Mouse (Mus musculus) cerebellum, adult 11-12 months (tissue): ENCODE results near the gene Sar1a.

ENCODE experiments used
- DNase-seq: peaks from one replicate; pipeline ENCODE4 v3.0.0; 2022

Sar1a gene

DNA sequence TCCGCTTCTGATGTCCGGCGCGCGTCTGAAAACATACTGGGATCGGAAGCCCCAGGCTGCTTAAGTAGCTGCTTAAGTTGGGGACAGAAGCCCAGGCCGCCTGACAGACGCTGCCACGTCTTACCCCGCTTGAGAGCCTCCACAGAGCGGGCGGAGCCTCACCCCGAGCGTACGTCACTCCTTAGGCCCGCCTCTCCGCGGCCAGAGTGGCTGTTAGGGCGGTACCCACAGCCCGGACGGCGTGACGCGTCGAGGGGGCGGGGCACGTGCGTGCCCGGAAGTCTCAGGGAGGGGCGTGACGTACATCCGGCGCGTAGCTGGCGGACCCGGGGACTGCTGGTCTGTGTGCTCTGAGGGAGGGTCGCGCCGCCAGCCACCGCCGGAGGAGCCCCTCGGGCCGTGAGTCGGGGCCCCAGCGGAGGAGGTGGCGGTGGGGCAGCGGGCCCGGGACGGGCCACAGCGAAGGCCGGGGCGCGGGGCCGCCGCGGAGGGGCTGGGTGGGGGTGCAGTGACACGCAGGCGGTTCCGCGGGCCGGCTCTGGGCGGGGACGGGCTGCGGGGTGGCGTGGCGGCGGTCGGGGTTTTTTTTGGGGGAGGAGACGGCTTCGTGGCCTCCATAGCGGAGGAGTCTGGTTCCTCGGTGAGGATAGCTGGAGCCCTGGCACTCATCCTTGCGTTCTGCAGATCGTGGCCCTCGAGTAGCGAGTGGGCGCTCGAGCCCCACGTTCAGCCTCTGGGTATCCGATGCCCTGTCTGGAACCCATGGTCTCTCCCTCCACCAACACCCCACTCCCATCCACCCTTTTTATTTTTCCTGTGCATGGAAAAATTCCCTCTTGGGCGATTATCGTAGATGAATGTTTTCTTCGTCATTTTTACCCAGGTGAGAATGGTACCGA is at the start of gene Sar1a:
Sar1a (plus strand) TSS at position 285 of the 899 bp plus-strand sequence.
- peak; percentile 98 for DNase-seq

DNA sequence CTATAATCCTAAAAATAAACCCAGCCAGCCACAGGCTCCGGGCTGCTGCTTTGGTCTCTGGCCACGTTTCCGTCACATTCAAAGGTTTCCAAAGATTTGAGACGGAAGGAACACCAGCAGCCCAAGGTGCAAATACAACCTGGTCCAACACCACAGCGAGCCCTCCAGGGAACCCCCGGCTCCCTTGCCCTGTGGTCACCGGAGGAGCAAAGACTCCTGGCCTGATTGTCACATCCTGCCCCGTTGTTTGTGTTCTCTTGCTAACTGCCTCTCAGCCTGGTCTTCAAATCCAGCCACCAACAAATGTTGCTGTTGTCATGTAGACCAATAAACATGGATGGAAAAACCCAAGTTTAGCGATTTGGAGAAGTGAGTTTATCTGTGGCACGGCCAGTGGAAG is 47.7 kb upstream of the Sar1a start:
- DNase-seq = no peak

DNA sequence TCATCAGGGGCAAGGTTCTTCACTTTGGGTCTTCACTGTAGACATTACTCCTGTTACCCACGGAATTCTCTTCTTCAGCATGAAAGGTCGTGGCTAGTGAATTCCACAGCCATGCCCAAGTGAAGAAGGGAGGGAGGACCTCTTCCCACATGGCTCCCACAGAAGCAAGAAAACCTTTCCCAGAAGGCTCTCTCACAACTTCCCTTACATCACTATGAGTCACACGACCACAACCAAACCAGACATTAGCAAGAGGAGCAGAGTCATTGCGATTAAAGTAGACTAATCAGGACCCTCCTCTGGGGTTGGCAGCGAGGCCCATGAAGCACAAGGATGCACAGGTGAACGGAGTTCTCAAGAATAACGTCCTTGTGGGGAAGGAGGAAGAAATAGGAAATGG is 43.0 kb upstream of the Sar1a start:
- DNase-seq = no peak

DNA sequence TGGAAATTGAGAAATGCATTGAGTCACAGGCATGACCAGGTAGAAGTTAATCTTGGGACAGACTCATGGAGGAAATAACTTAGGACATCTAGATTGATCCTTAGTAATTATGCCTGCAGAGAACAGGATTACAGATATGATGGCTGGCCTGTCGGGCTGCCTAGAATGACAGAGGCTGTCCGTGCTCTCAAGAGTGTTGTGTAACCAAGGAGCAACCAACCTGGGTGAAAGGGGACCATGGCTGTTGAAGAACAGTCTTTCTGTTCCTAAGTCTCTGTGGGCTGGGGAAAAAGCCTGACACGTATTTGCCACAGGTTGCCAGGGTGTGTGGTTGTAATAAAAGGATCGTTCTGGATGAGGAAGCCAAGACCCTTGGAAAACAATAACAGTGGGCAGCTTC is 39.7 kb upstream of the Sar1a start:
- no peak for DNase-seq

DNA sequence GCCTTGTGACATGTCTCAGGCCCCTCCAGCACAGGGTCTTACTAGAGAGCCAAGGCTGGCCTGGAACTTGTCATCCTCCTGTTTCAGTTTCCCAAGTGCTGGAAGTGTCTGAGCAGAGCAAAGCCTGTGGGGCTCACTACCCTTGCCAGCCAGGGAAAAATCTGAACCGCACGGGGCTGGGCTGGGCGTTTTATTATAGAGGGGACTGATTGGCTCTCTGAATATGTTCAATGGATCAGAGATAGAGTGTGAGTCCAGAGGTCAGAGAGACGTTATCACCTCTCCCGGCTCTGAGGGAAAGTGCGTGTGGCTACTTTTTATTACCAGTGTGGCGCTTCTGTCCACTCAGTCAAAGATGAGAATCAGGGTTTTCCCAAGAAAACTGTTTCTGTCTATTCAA is 33.5 kb upstream of the Sar1a start:
- DNase-seq = no peak

DNA sequence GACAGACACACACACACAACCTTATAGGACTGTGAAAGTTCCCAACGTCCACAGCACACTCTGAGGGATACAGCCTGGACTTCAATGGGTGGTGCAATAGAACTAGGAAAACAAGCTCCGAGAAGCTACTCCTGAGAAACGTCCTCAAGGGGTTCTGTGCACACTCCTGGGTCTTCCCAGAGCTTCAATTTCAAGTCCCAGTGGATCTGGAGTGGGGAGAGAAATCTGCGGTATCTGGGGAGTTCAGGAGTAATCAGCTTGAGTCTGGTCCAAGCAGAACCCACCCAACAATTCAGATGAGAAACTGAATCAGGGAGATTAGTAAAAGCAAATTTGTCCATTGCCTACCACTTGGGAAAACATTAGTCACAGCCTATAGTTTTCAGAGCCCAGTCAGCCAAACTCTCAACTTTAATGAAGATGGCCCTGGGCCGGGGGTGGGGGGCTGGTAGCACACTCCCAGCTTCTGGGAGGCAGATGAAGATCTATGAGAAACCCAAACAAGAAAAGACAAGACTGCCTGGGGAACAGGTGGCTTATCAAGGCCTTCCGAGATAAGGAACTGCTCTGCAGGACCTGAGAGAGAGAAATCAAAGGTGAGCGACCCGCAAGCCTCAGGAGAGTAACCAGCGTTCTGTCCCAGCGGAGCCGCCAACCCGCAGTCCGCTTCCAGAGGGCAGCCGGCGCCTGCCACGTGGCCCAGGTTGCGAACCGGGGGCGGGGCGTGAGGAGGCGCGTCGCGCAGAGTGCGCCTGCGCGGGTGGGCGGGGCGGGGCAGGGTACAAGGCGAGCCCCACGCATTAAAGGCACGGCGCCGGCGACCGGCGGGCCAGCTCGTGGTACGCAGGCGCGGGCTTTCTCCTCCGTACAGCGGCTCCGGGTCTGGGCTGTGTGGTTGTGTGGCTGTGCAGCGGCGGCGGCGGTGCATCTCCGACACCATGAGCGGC is 32.0 kb upstream of the Sar1a start, which contains the start of gene Ppa1:
Ppa1 (plus strand) TSS at position 763 of the 947 bp plus-strand sequence.
- peak; percentile 88 for DNase-seq

DNA sequence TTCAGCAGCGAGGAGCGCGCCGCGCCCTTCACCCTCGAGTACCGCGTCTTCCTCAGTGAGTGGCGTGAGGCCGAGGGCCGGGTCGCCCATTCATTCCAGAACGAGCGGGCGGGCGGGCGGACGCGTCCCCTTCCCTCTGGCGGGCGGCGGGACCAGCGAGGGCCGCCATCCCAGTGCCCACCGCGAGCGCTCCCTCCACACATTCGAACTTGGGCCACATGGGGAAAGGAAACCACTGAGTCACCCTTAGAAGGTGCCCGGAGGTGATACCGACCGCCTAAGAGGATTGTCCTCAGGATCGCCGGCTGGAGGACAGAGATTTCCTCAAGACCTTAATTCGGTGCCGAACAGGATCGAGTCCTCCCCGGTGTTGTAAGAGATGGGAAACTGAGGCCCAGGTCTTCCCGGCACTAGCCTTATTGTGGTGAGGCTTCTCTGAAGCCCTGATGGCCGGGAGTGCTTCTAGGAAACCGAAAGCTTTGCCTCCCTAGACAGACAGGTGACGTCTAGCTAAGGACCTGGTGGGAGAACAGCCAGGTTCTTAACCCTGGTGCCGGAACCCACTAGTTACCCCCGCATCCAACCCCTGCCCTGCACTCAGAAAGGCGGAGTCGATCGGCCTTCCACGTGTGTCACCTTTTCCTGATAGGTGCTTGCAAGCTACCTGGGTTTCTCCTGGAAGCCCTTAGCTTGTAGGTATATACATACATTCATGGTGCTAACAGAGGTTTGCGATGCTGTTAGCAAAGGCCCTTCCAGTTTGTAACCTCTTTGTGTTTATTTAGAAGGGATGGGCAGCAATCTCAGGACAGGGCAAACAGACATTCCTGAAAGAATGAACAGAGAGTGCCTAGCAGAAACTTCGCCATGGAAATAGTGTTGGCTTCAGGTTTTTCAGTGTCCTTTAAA is 31.1 kb upstream of the Sar1a start:
- DNase-seq = no peak

DNA sequence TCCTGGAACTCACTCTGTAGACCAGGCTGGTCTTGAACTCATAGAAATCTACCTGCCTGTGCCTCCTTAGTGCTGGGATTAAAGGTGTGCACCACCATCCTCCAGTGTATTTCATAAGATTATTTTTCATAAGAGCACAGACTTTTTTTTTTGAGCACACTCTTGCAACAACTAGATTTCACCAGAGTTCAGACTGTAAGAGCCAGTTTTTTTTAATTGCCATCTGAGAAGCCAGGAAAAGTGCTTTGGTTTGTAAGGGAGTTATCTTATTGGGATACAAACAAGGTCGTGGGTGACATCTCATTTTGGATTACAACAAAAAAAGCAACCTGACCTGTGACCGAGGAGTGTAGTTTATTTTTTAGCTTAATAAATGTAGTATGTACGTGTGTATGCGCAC is 26.0 kb upstream of the Sar1a start:
- DNase-seq = no peak

DNA sequence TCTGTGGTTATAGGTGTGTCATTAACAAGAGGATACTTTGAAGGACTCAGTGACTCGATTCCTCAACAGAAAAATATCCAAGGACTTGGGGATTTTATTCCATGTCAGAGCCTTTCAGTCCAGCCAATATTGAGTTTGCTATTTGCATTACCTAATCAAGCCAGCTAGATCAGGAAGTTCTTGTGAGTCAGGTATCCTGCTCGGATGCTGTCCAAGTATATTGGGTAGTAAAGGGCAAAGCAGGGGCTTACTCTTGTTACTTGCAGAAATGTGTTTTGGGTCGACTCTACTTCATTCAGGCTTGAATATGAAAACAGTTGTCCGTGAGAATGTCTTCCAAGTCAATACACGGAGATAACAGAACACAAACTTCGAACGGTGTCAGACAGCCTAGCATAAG is 25.4 kb upstream of the Sar1a start:
- DNase-seq = no peak

DNA sequence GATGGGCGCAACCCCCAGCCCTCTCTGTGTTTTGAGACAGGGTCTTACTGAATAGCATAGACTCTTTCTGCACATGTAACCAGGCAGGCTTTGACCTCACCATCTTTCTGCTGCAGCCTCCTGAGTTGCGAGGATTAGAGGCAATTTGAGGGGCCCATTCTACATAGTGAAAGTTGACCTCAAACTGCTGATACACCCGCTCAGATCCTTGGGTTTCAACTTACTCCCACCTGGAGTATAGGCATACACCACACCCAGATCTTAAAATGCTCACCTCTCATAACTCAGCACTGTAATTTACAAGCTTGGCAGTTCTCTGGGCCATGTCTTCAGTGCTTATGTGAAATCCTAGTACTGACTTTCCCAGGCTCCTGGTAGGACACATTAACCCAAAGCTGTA is 24.9 kb upstream of the Sar1a start:
- no peak for DNase-seq

DNA sequence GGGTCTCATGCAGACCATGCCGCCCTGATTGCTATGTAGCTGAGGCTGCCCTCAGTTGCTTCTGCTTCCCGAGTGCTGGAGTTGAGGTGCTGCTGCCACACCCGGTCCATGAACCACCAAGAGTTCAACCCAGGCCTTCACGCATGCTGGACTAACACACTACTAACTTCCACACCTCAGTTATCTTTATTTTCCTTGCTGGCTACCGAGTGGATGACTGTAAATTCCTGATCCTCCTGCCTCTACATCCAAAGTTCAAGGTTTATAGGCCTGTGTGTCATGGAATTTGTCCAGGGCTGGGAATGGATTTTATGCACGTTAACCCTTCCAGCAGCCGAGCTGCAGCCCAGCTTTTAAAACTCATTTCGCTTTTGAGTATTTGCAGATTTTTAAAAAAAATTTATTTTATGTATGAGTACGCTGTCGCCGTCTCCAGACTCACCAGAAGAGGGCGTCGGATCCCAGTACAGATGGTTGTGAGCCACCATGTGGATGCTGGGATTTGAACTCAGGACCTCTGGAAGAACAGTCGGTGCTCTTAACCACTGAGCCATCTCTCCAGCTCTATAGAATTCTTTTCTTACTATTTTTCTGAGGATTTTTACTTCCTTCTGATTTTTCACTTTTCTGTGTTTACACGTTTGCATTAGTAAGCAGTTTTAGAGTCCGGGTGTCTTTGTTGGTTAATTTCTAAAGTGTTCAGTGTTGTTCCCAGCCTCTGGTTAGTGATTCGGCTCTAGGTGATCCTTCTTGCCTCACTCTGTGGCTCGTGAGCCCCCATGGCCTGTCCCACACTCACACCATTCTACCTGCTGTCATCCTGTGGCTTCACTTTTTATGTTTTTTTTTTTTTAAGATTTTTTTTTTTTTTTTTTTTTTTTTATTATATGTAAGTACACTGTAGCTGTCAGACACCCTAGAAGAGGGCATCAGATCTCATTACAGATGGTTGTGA is 22.9 kb upstream of the Sar1a start:
- DNase-seq = no peak

DNA sequence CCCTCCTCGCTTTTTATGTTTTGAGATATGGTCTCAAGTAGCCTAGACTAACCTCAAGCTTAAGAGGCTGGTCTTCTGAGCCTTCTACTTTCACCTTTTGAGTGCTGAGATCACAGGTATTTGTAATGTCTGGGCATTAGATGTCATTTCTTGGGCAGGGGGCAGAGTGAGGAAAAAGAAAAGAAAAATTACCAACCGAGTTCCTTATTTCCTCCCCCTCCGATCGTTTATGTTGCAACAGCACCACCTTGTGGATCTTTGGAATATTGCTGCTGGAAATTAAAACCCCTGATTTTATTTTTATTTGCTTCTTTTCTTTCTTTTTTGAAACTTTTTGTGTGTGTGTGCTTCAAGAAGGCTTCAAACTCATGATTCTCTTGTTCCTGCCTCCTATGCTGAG is 22.1 kb upstream of the Sar1a start:
- DNase-seq = no peak

DNA sequence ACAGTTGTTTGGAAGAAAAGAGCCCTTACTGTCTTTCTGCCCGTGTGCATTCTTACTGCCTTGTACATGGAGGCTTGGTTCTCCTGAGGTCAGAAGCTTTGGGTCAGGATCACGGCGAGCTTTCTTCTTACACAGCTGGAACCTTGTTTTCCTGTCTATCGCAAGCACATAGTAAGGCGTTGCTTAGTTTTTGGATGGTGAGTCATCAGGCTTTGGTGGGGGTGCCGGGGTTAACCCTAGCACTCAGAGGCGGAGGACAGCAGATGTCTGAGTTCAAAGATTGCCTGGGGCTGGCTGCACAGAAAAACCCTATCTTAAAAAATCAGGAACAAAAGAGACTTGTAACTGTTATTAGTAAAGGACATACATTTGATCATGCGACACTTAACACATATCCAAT is 18.2 kb upstream of the Sar1a start:
- DNase-seq = no peak

DNA sequence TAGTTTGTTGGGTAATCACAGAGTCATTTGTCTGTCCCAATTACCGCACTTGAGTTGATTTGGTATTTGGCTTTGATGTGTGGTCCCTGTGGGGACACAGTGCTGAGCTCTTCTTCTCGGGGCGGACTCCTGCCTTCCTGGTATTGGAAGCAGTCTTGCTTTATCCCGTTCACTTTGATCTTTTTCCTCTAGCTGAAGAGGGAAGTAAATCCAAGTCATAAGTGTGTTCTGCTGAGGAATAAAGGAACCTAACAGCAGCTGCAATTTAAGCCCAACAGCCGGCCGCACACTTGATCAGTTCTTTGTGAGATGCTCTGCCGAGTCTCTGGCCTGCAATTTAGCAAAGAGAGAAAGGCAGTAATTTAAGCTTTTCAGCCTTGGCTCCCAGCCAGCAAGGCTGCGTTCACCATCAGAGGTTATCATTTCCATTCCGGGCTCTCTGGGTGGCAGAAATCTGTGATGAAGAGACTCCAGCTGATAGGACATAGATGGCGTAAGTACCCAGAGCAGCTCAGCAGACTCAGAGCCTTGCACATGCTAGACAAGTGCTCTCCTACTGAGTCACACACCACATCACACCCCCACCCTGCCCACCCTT is 17.6 kb upstream of the Sar1a start:
- DNase-seq = no peak

DNA sequence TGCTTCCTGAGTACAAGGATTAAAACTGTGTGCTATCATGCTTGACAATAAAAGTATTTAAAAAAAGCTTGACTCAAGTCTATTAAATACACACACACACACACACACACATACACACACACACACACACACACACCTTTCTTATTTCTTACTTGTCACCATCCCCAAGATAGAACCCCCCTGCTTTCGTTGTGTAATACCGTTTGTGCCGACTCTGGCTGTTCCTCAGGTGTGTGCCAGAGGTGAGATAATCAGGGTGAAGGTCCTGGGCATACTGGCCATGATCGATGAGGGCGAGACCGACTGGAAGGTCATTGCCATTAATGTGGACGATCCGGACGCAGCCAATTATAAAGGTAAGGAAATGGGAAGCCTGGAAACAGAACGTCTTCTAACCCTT is 15.0 kb upstream of the Sar1a start:
- DNase-seq = no peak

DNA sequence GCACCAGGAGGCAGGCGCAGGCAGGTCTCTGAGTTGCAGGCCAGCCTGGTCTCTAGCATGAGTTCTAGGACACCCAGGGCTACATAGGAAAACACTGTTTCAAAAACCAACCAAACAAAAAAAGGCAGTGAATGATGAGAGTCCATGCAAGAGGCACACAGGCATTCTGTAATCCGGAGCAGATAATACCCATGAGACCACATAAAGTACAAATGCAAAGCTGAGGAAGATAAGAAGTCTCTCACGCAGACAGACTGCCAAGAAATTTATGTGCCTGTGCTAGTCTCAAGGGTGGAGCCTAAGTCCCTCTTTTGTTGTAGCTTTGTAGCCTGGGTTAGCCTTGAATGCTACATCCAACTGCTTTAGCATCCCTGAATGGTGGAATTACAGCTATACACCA is 14.4 kb upstream of the Sar1a start:
- DNase-seq = no peak

DNA sequence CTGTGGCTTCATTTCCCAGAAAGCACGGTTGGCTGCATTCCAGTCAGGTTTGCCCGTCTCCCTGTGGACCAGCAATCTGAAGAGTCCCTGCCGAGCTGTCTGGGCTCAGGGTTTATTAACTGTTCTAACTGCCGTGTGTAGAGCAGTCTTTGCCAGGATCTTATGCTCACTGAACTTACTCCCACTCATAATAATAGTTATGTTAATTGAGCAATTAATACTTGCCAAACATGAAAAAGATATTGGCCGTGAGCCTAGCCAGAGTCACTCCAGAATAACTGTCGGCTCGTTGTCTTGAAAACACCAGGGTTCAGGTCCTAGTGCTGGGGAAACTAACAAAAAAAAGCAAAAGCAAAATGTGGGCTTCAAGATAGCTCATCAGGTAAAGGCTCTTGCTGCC is 10.8 kb upstream of the Sar1a start:
- DNase-seq = no peak

DNA sequence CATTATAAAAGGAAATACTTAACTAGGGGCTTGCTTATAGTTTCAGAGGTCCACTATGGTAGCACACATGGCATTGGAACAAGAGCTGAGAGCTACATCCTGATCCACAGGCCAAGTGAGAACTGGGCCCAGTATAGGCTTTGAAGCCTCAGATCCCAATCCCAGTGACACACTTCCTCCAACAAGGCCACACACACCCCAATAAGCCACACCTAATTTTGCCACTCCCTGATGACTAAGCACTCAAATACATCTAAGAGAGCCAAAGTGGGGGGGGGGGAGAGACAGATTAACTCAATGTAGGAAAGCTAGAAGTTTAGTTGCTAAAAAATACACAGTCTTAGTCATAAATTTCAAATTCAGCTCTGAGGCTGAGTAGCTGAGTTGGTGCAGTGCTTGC is 10.2 kb upstream of the Sar1a start:
- DNase-seq = no peak

DNA sequence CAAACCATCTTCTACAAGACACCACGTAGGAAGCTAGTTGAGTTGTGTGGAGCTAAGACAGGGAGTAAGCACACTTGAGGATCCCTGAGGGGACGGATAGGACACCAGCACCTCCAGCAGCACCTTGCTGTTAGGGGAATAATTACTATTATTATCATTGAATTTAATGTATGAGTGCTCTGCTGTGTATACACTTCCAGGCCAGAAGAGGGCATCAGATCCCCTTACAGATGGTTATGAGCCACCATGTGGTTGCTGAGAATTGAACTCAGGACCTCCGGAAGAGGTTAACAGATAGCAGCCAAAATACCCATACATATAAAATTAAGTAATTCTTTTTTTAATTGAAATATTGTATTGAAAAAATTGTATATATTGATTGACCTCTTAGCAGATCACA is 9.3 kb upstream of the Sar1a start:
- DNase-seq = no peak

DNA sequence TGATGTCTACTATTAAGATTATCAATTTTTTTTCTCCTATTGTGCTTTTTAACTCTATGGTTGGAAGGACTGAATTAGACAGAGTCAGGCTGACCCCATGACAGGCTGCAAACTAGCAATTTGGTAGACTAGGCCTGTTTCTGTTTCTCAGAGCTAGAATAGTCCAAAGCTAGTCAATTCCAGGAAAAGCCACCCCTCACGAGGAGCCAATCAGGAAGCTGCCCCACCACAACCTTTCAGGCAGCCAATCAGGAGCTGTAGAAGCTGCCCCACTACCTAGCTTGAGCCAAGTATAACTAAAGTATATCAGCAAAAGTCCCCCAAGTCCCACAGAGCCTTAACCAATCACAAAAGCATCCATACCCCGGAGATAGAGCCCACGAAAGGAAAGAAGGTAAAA is 4.2 kb upstream of the Sar1a start:
- DNase-seq = no peak

DNA sequence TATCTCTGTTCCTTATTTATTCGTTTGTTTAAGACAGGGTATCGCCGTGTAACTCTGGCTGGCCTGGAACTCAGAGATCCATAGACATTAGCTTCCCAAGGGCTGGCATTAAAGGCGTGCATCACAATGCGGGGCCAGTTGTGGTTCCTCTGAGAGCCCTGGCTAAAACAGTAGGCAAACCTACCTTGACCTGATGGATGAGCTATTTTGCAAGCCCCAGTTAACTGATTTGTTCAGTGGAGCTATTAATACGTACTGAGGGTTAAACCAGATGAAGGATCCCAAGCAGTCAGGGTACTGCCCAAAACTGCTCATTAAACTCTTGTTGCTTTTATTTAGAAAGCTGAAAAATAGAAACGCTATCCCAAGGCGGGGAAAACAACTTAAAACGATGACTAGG is 554 bp upstream of the Sar1a start:
- peak; percentile 21 for DNase-seq
